Mouse (Mus musculus): ENCODE measurements around the gene Otos. TPM values are rescaled to one million over a fixed set of nuclear protein-coding genes. Genes with fewer than 3 reads are reported as not detected.

Gene Otos
- polyA plus RNA-seq, 1 experiment from 2014 or later, result not detected

GRCm38 (mm10) chr1:92671326-92671725, 22.7 kb upstream of the Otos start:
- H3K4me1 ChIP-seq, result peaks cover 6% of the 10 kb centered on the region; the same call in 1 of the 2 replicates
- H3K27ac ChIP-seq, result no peak overlapping the region
- WGBS, result 71% methylated on average over 4 of the region's 4 CpGs
- no peaks in the 10 kb centered on the region for H3K27me3 ChIP-seq
- no peak for ATAC-seq (ENCODE audit: insufficient number of reproducible peaks, low FRiP score, low TSS enrichment, low read depth)
- no peak overlapping the region for H3K4me2 ChIP-seq
- no peaks in the 10 kb centered on the region for H3K36me3 ChIP-seq
- H3K9ac ChIP-seq, result no peak overlapping the region
- H3K4me3 ChIP-seq, result no peak overlapping the region
- no peaks in the 10 kb centered on the region for H3K9me3 ChIP-seq

GRCm38 (mm10) chr1:92669430-92669829, 20.8 kb upstream of the Otos start:
- no peaks in the 10 kb centered on the region for H3K27me3 ChIP-seq
- H3K4me2 ChIP-seq, result no peak overlapping the region
- 89% methylated on average over 3 of the region's 3 CpGs for WGBS
- no peaks in the 10 kb centered on the region for H3K9me3 ChIP-seq
- H3K4me1 ChIP-seq, result peaks cover 9% of the 10 kb centered on the region; the same call in 1 of the 2 replicates
- no peak overlapping the region for H3K4me3 ChIP-seq
- no peaks in the 10 kb centered on the region for H3K36me3 ChIP-seq
- ATAC-seq (ENCODE audit: insufficient number of reproducible peaks, low FRiP score, low TSS enrichment, low read depth), result no peak
- no peak overlapping the region for H3K9ac ChIP-seq
- no peak overlapping the region for H3K27ac ChIP-seq

GRCm38 (mm10) chr1:92667106-92667505, 18.5 kb upstream of the Otos start:
- Histone ChIP-seq H3K4me1 (peaks cover 7% of the 10 kb centered on the region; the same call in 1 of the 2 replicates), H3K27me3 (no peaks in the 10 kb centered on the region), H3K9ac (no peak overlapping the region), H3K9me3 (no peaks in the 10 kb centered on the region), H3K36me3 (no peaks in the 10 kb centered on the region), H3K27ac (no peak overlapping the region), H3K4me2 (no peak overlapping the region), H3K4me3 (no peak overlapping the region)
- 62% methylated on average over 6 of the region's 6 CpGs for WGBS
- no peak for ATAC-seq (ENCODE audit: insufficient number of reproducible peaks, low FRiP score, low TSS enrichment, low read depth)

- Histone ChIP-seq H3K4me1 (no peaks in the 10 kb centered on the region), H3K9me3 (no peaks in the 10 kb centered on the region)
- WGBS, result 58% methylated on average over 5 of the region's 5 CpGs
Measured at GRCm38 (mm10) chr1:92659392-92659791, 10.8 kb upstream of the Otos start.

GRCm38 (mm10) chr1:92657025-92657820, 8.6 kb upstream of the Otos start:
- Histone ChIP-seq H3K4me3 (no peak overlapping the region), H3K27me3 (no peaks in the 10 kb centered on the region), H3K4me1 (no peaks in the 10 kb centered on the region), H3K9ac (no peak overlapping the region), H3K36me3 (no peaks in the 10 kb centered on the region), H3K4me2 (no peak overlapping the region), H3K9me3 (no peaks in the 10 kb centered on the region), H3K27ac (no peak overlapping the region)
- 57% methylated on average over 11 of the region's 11 CpGs for WGBS
- no peak for ATAC-seq (ENCODE audit: insufficient number of reproducible peaks, low FRiP score, low TSS enrichment, low read depth)

More at GRCm38 (mm10) chr1:92659392-92659791, 10.8 kb upstream of the Otos start:
- no peak overlapping the region for H3K4me3 ChIP-seq
- H3K4me2 ChIP-seq, result no peak overlapping the region
- H3K36me3 ChIP-seq, result no peaks in the 10 kb centered on the region
- H3K9ac ChIP-seq, result no peak overlapping the region
- no peak overlapping the region for H3K27ac ChIP-seq
- H3K27me3 ChIP-seq, result no peaks in the 10 kb centered on the region
- ATAC-seq (ENCODE audit: insufficient number of reproducible peaks, low FRiP score, low TSS enrichment, low read depth), result no peak

- Histone ChIP-seq H3K36me3 (no peaks in the 10 kb centered on the region), H3K27ac (no peak overlapping the region), H3K9ac (no peak overlapping the region), H3K9me3 (no peaks in the 10 kb centered on the region), H3K4me2 (no peak overlapping the region), H3K4me3 (no peak overlapping the region), H3K27me3 (no peaks in the 10 kb centered on the region), H3K4me1 (no peaks in the 10 kb centered on the region)
- no peak for ATAC-seq (ENCODE audit: insufficient number of reproducible peaks, low FRiP score, low TSS enrichment, low read depth)
- 42% methylated on average over 2 of the region's 2 CpGs for WGBS
Measured at GRCm38 (mm10) chr1:92654676-92655075, 6.0 kb upstream of the Otos start.

GRCm38 (mm10) chr1:92653179-92653578, 4.5 kb upstream of the Otos start:
- H3K4me2 ChIP-seq, result no peak overlapping the region

GRCm38 (mm10) chr1:92651467-92651866, 2.8 kb upstream of the Otos start:
- WGBS, result 56% methylated on average over 3 of the region's 3 CpGs
- Histone ChIP-seq H3K4me3 (no peak overlapping the region), H3K9ac (no peak overlapping the region)

More at GRCm38 (mm10) chr1:92653179-92653578, 4.5 kb upstream of the Otos start:
- Histone ChIP-seq H3K27me3 (no peaks in the 10 kb centered on the region), H3K36me3 (no peaks in the 10 kb centered on the region), H3K27ac (no peak overlapping the region), H3K9ac (no peak overlapping the region), H3K4me1 (peaks cover 9% of the 10 kb centered on the region), H3K4me3 (no peak overlapping the region), H3K9me3 (no peaks in the 10 kb centered on the region)
- ATAC-seq (ENCODE audit: insufficient number of reproducible peaks, low FRiP score, low TSS enrichment, low read depth), result no peak
- whole genome bisulfite sequencing, result 85% methylated on average over 3 of the region's 3 CpGs

GRCm38 (mm10) chr1:92648197-92648596, 444 bp downstream of the Otos start:
- H3K9ac ChIP-seq, result no peak overlapping the region
- H3K4me3 ChIP-seq, result no peak overlapping the region
- no peak overlapping the region for H3K27ac ChIP-seq
- no peak overlapping the region for H3K4me2 ChIP-seq
- H3K4me1 ChIP-seq, result peaks cover 15% of the 10 kb centered on the region
- H3K27me3 ChIP-seq, result no peaks in the 10 kb centered on the region; the same call in 1 of the 2 replicates
- no peaks in the 10 kb centered on the region for H3K36me3 ChIP-seq
- ATAC-seq (ENCODE audit: insufficient number of reproducible peaks, low FRiP score, low TSS enrichment, low read depth), result no peak
- H3K9me3 ChIP-seq, result no peaks in the 10 kb centered on the region
- 44% methylated on average over 10 of the region's 10 CpGs for WGBS

More at GRCm38 (mm10) chr1:92651467-92651866, 2.8 kb upstream of the Otos start:
- Histone ChIP-seq H3K27ac (no peak overlapping the region), H3K9me3 (no peaks in the 10 kb centered on the region), H3K4me1 (peaks cover 15% of the 10 kb centered on the region), H3K4me2 (no peak overlapping the region), H3K27me3 (no peaks in the 10 kb centered on the region), H3K36me3 (no peaks in the 10 kb centered on the region)
- ATAC-seq (ENCODE audit: insufficient number of reproducible peaks, low FRiP score, low TSS enrichment, low read depth), result no peak

GRCm38 (mm10) chr1:92647752-92648151, 889 bp downstream of the Otos start:
- ATAC-seq (ENCODE audit: insufficient number of reproducible peaks, low FRiP score, low TSS enrichment, low read depth), result no peak
- peaks cover 15% of the 10 kb centered on the region for H3K4me1 ChIP-seq
- H3K4me2 ChIP-seq, result no peak overlapping the region
- WGBS, result 9% methylated on average over 8 of the region's 8 CpGs
- H3K4me3 ChIP-seq, result no peak overlapping the region
- H3K9ac ChIP-seq, result no peak overlapping the region
- no peaks in the 10 kb centered on the region; the same call in 1 of the 2 replicates for H3K27me3 ChIP-seq
- H3K9me3 ChIP-seq, result no peaks in the 10 kb centered on the region
- no peaks in the 10 kb centered on the region for H3K36me3 ChIP-seq
- H3K27ac ChIP-seq, result no peak overlapping the region

- H3K27ac ChIP-seq, result no peak overlapping the region
- H3K4me1 ChIP-seq, result peaks cover 19% of the 10 kb centered on the region
- no peak overlapping the region for H3K9ac ChIP-seq
- H3K27me3 ChIP-seq, result no peaks in the 10 kb centered on the region; the same call in 1 of the 2 replicates
- 69% methylated on average over 4 of the region's 4 CpGs for WGBS
- ATAC-seq (ENCODE audit: insufficient number of reproducible peaks, low FRiP score, low TSS enrichment, low read depth), result no peak
- H3K4me2 ChIP-seq, result no peak overlapping the region
- H3K36me3 ChIP-seq, result no peaks in the 10 kb centered on the region
- H3K9me3 ChIP-seq, result no peaks in the 10 kb centered on the region
- no peak overlapping the region for H3K4me3 ChIP-seq
Measured at GRCm38 (mm10) chr1:92647026-92647425, 1.6 kb downstream of the Otos start.

GRCm38 (mm10) chr1:92646601-92647000, 2.0 kb downstream of the Otos start:
- no peaks in the 10 kb centered on the region for H3K9me3 ChIP-seq

More at GRCm38 (mm10) chr1:92646601-92647000, 2.0 kb downstream of the Otos start:
- Histone ChIP-seq H3K27ac (no peak overlapping the region), H3K36me3 (no peaks in the 10 kb centered on the region), H3K4me3 (no peak overlapping the region), H3K27me3 (no peaks in the 10 kb centered on the region; the same call in 1 of the 2 replicates), H3K4me2 (no peak overlapping the region), H3K4me1 (peaks cover 21% of the 10 kb centered on the region), H3K9ac (no peak overlapping the region)
- no peak for ATAC-seq (ENCODE audit: insufficient number of reproducible peaks, low FRiP score, low TSS enrichment, low read depth)
- WGBS, result 55% methylated on average over 7 of the region's 7 CpGs

All from limb, embryonic 15.5 days (tissue).